Mouse (Mus musculus) midbrain, embryonic 12.5 days (tissue): ENCODE measurements around the gene Tmem210. TPM values are rescaled to one million over a fixed set of nuclear protein-coding genes. Genes with fewer than 3 reads are reported as not detected.
A peak's percentile ranks its signal among the peaks of the same experiment; 100 is the strongest.

Experiments
- ATAC-seq: fragments of 200-750 bp; cut with Nextera tagmentation; 2 replicates; pipeline ENCODE4 v1.8.0; 2017; ENCODE audit warnings: low read depth, moderate TSS enrichment, moderate library complexity; ENCODE audit not compliant: low FRiP score
- H3K27ac ChIP-seq: fragments of 300-500 bp; sonication (generic); replicated peaks from 2 replicates; pipeline ENCODE4 v1.5.1; 2016; ENCODE audit warnings: mild to moderate bottlenecking
- H3K27me3 ChIP-seq: fragments of 300-500 bp; sonication (generic); 2 replicates; pipeline ENCODE4 v1.6.1; 2016; ENCODE audit warnings: mild to moderate bottlenecking
- H3K36me3 ChIP-seq: fragments of 300-500 bp; sonication (generic); 2 replicates; pipeline ENCODE4 v1.6.1; 2016
- H3K4me1 ChIP-seq: fragments of 300-500 bp; sonication (generic); 2 replicates; pipeline ENCODE4 v1.6.1; 2016
- H3K4me2 ChIP-seq: fragments of 300-500 bp; sonication (generic); replicated peaks from 2 replicates; pipeline ENCODE4 v1.6.1; 2016; ENCODE audit warnings: mild to moderate bottlenecking, moderate library complexity
- H3K4me3 ChIP-seq: fragments of 300-500 bp; sonication (generic); 2 replicates; pipeline ENCODE4 v1.5.1; 2016; ENCODE audit warnings: mild to moderate bottlenecking
- H3K9ac ChIP-seq: fragments of 300-500 bp; sonication (generic); replicated peaks from 2 replicates; pipeline ENCODE4 v1.6.1; 2016; ENCODE audit warnings: mild to moderate bottlenecking, moderate library complexity
- H3K9me3 ChIP-seq: fragments of 300-500 bp; sonication (generic); 2 replicates; pipeline ENCODE4 v1.6.1; 2016; ENCODE audit warnings: mild to moderate bottlenecking
- WGBS: fragments of 180-500 bp; shearing (Covaris S2); methylation state at CpG from one replicate; pipeline ENCODE4 v1.1.7; 2016; 5-methylcytosine and 5-hydroxymethylcytosine counted together
- polyA plus RNA-seq: library from polyadenylated mRNA; unstranded; fragments of >200 nt; fragmentation: Nextera tagmentation; extraction: Ambion mirVana; gene quantifications from 2 replicates; pipeline ENCODE4 v1.2.1, GENCODE M21; 2016

Tmem210 gene
- polyA plus RNA-seq, 1 experiment from 2014 or later, result not detected

- ATAC-seq, result peak; percentile 88
- peak overlapping the region; percentile 81 for H3K4me2 ChIP-seq
- peaks cover 13% of the 10 kb centered on the region for H3K4me1 ChIP-seq
- 2% methylated on average over 42 of the region's 45 CpGs for WGBS
- H3K27ac ChIP-seq, result peak overlapping the region; percentile 39; the same call in 1 of the 2 replicates
- no peaks in the 10 kb centered on the region for H3K9me3 ChIP-seq
- no peaks in the 10 kb centered on the region for H3K36me3 ChIP-seq
- peak overlapping the region; percentile 45 for H3K4me3 ChIP-seq
- peaks cover 60% of the 10 kb centered on the region for H3K27me3 ChIP-seq
- H3K9ac ChIP-seq, result peak overlapping the region; percentile 49
These were observed 17.0 kb downstream of the Tmem210 start for GRCm38 (mm10) chr2:25304657-25305541.

DNA sequence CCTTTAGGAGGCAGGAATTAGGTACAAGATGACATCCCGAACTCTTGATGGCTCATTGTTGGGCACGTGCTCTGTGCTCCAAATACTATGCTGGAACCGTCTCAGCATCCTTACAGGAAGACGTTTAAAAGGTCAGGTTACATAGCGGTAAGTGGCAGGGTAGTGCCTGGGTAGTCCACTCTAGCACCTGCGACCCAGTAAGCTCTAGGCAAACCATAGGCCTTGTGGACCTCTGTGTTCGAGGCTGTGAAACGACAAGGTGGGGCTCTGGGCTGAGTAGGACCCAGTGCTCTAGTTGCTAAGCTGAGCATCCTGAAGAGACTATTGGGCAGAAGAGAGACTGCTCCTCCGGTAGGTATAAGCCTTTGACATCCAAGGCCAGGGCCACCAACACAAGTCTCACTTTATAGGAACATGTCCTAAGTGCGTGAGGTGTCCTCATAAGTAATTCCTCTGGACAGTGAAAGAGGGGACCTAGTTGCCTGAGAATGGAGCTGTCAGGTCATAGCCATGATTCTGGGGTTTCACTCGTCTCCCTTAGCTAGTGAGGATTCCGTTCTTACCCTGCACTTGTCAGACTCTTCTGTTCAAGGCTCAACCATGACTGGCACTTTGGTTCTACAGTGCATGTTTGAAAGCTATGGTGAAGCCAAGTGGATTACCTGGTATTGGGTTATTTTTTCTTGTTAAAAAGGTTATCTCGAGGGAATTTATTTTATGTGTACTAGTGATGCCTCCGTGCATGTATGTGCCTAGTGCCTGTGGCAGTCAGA lies 17.8 kb downstream of the Tmem210 start:
- Histone ChIP-seq H3K4me1 (peaks cover 13% of the 10 kb centered on the region), H3K36me3 (no peaks in the 10 kb centered on the region), H3K27me3 (peaks cover 68% of the 10 kb centered on the region), H3K4me3 (peak overlapping the region; percentile 45), H3K9me3 (no peaks in the 10 kb centered on the region), H3K27ac (peak overlapping the region; percentile 39; the same call in 1 of the 2 replicates), H3K4me2 (peak overlapping the region; percentile 81), H3K9ac (peak overlapping the region; percentile 49)
- WGBS, result 49% methylated on average over 14 of the region's 14 CpGs
- no peak; the same call in 1 of the 2 replicates for ATAC-seq

DNA sequence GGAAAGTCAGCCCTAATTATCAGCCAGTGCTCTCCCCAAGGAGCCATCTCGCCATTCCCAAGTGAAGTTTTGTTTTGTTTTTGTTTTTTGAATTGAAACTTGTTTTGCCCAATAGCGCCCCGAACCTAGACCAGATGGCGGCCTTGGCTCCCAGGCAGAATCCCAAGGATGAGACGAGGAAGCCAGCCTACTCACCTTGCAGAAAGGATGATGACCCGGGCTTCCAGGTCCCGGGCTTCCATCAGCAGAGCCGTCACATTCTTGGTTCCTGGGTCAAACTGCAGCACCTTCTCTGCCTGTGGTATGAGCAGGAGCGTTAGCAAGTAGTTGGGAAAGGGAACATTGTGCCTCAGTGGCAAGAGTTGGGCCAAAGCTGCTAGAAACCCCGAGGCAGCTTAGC lies 22.2 kb downstream of the Tmem210 start:
- Histone ChIP-seq H3K4me2 (no peak overlapping the region), H3K27me3 (peaks cover 96% of the 10 kb centered on the region), H3K4me3 (no peak overlapping the region), H3K36me3 (no peaks in the 10 kb centered on the region), H3K9me3 (no peaks in the 10 kb centered on the region), H3K27ac (no peak overlapping the region), H3K9ac (no peak overlapping the region), H3K4me1 (peaks cover 2% of the 10 kb centered on the region; the same call in 1 of the 2 replicates)
- ATAC-seq, result no peak
- WGBS, result 55% methylated on average over 10 of the region's 10 CpGs

GRCm38 (mm10) chr2:25310969-25311368 lies 23.0 kb downstream of the Tmem210 start:
- H3K4me1 ChIP-seq, result no peaks in the 10 kb centered on the region
- H3K9me3 ChIP-seq, result no peaks in the 10 kb centered on the region
- no peak overlapping the region for H3K27ac ChIP-seq
- peaks cover 97% of the 10 kb centered on the region for H3K27me3 ChIP-seq
- H3K9ac ChIP-seq, result no peak overlapping the region
- no peaks in the 10 kb centered on the region for H3K36me3 ChIP-seq
- no peak overlapping the region for H3K4me3 ChIP-seq
- H3K4me2 ChIP-seq, result no peak overlapping the region
- no peak for ATAC-seq
- 2% methylated on average over 22 of the region's 22 CpGs for WGBS

GRCm38 (mm10) chr2:25311491-25311891 lies 23.5 kb downstream of the Tmem210 start:
- ATAC-seq, result no peak
- H3K4me3 ChIP-seq, result no peak overlapping the region

GRCm38 (mm10) chr2:25318119-25318966 lies 30.4 kb downstream of the Tmem210 start:
- Histone ChIP-seq H3K27me3 (peaks cover 88% of the 10 kb centered on the region), H3K36me3 (no peaks in the 10 kb centered on the region), H3K9me3 (no peaks in the 10 kb centered on the region), H3K4me1 (peaks cover 9% of the 10 kb centered on the region; the same call in 1 of the 2 replicates), H3K9ac (peak overlapping the region; percentile 49), H3K4me2 (peak overlapping the region; percentile 62), H3K4me3 (peak overlapping the region; percentile 45), H3K27ac (0 out of 2 replicates have a peak overlapping the region, but pooled peaks have one; percentile 35)
- 4% methylated on average over 31 of the region's 31 CpGs for WGBS
- ATAC-seq, result peak; percentile 34; the same call in 1 of the 2 replicates

More at GRCm38 (mm10) chr2:25311491-25311891, 23.5 kb downstream of the Tmem210 start:
- Histone ChIP-seq H3K9ac (no peak overlapping the region), H3K4me1 (no peaks in the 10 kb centered on the region), H3K4me2 (no peak overlapping the region), H3K27ac (no peak overlapping the region), H3K27me3 (peaks cover 97% of the 10 kb centered on the region), H3K9me3 (no peaks in the 10 kb centered on the region), H3K36me3 (no peaks in the 10 kb centered on the region)
- WGBS, result 4% methylated on average over 11 of the region's 11 CpGs

DNA sequence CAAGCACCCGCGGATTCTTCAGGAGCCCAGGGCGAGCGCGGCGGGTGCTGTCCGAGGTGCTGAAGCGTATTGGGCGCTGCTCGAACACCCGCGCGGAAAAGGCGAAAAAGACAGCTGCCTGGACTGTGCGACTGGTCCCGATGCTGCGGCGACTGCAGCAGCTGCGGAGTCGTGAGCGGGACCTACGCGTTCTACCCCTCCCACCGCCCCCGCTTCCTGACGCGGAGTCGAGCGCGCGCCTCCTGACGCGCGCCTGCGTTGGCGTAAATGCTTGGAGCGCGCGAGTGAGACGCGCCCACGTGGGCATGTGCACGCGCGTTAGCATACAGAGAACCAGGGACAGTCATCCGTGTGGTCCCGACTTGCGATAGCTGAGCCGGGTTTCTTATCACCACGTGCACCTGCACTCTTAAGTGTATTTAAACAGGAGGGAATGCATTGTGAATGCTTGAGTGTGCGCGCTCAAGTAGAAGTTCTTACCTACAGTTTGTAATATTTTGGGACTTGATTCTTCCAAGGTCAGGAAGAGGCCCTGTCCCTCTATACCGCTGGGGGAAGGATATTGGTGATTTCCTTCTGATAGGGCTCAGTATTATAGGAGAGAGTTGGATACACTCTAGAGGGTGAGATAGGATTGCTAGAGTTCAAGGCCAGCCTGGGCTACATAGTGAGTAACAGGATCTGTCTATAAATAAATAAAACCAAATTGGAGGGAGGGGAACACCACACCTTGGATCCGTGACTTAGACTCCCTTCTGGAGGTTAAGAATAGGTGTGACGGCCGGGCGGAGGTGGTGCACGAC lies 31.2 kb downstream of the Tmem210 start, which contains the start of gene Grin1:
TSS of gene Grin1 (minus strand) at position 217 of the 803 bp plus-strand sequence.
- peak; percentile 47 for ATAC-seq
- Histone ChIP-seq H3K4me2 (peak within 1 kb of the TSS; percentile 62), H3K9me3 (no peaks in the 10 kb centered on the region), H3K27ac (0 out of 2 replicates have a peak within 1 kb of the TSS, but pooled peaks have one; percentile 35), H3K36me3 (no peaks in the 10 kb centered on the region), H3K9ac (peak within 1 kb of the TSS; percentile 49), H3K27me3 (peaks cover 80% of the 10 kb centered on the region), H3K4me1 (peaks cover 9% of the 10 kb centered on the region; the same call in 1 of the 2 replicates), H3K4me3 (peak within 1 kb of the TSS; percentile 45)
- whole genome bisulfite sequencing, result 9% methylated on average over 58 of the region's 58 CpGs

DNA sequence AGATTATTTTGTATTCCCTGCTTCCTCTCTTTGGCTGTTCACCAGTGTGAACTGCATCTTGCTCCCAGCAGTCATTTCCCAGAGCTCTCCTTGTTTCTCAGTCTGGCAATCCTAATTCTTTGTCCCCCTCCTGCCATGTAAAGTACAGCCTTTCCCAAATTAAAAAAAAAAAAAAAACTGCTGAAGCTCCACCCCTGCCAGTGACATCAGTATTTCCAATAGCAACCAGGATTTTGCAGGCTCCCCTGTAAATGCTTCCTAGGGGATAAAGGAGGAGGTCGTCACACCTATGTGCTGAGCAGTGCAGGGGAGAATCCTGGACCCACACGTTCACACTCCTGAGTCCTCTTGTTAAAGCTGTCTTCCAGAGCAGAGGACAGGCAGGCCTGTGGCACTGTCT lies 32.1 kb downstream of the Tmem210 start:
- H3K9me3 ChIP-seq, result no peaks in the 10 kb centered on the region
- H3K27ac ChIP-seq, result no peak overlapping the region
- peaks cover 71% of the 10 kb centered on the region for H3K27me3 ChIP-seq
- no peak for ATAC-seq
- H3K4me2 ChIP-seq, result no peak overlapping the region
- H3K36me3 ChIP-seq, result no peaks in the 10 kb centered on the region
- H3K9ac ChIP-seq, result no peak overlapping the region
- 32% methylated on average over 2 of the region's 2 CpGs for WGBS
- H3K4me1 ChIP-seq, result peaks cover 9% of the 10 kb centered on the region; the same call in 1 of the 2 replicates
- H3K4me3 ChIP-seq, result no peak overlapping the region

- H3K9ac ChIP-seq, result no peak overlapping the region
- H3K4me2 ChIP-seq, result no peak overlapping the region
- no peaks in the 10 kb centered on the region for H3K4me1 ChIP-seq
- WGBS, result 85% methylated on average over 2 of the region's 2 CpGs
- H3K9me3 ChIP-seq, result no peaks in the 10 kb centered on the region
- H3K4me3 ChIP-seq, result no peak overlapping the region
- ATAC-seq, result no peak
- no peak overlapping the region for H3K27ac ChIP-seq
- H3K36me3 ChIP-seq, result no peaks in the 10 kb centered on the region
- H3K27me3 ChIP-seq, result peaks cover 16% of the 10 kb centered on the region
These were observed 38.1 kb downstream of the Tmem210 start for GRCm38 (mm10) chr2:25326036-25326435.

DNA sequence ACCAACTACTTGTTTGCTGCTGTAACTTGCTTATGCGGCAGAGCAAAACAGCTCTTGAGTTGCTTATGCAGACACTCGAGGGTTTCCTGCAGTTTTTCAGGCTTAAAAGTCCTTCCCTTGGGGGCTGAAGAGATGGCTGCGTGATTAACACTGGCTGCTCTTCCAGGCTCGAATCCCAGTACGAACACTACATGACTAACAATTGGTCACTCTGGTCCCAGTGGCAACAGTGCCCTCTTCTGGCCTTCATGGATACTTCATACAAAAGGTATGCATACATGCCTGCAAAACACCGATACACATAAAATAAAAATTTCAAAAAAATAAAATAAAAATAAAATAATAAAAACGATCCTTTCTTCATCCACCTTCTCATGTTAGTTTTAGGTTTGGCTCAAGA lies 40.5 kb downstream of the Tmem210 start:
- no peak for ATAC-seq
- H3K36me3 ChIP-seq, result no peaks in the 10 kb centered on the region
- H3K27me3 ChIP-seq, result peaks cover 4% of the 10 kb centered on the region; the same call in 1 of the 2 replicates
- H3K4me1 ChIP-seq, result peaks cover 9% of the 10 kb centered on the region
- no peak overlapping the region for H3K4me2 ChIP-seq
- no peak overlapping the region for H3K27ac ChIP-seq
- WGBS, result 37% methylated on average over 7 of the region's 7 CpGs
- H3K9ac ChIP-seq, result no peak overlapping the region
- no peaks in the 10 kb centered on the region for H3K9me3 ChIP-seq
- H3K4me3 ChIP-seq, result no peak overlapping the region
